10 mouse cellular contexts compared by ENCODE assay signal in the genomic region with DNA sequence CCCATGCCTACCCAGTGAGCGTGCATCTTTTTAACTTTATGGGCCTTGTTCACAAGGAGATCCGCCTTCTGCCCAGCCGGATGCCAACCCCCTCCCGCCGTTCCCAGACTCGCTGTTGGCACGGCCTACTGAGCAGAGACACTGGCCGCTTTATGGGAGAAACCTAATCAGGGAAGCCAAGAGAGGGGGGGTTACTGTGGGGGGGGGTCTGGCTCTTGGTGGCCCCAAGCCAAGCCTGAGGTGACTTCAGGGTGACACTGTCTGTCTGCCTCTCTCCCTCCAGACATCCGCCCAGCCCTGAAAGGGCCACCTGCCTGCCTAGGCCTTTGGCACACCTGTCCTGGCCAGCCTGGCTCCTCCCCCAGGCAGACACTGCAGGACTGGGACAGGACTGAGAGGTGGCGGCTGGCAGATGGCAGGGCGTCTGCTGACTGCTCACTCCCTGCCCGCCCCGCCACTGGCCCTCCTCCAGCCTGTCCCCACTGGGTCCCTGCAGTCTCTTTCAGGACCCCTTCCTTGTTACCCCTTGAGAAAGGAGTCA. TPM values are rescaled to one million over a fixed set of nuclear protein-coding genes. Genes with fewer than 3 reads are reported as not detected.
DNase-seq lines count a peak whose midpoint lies in the region; ATAC-seq lines count a peak whose summit lies in the region.
"Had no signal": no experiment of that assay in that cellular context is flagged by ENCODE, and none has a peak within 500 bp of the region (broad histone marks: within the 10 kb centered on the region; RNA-seq: fewer than 3 reads in every experiment).

No protein-coding gene starts in this region.

- H3K4me2 ChIP-seq in forebrain, embryonic 12.5 days = no peak overlapping the region
- no peak overlapping the region for H3K4me2 ChIP-seq in forebrain, embryonic 11.5 days (ENCODE audit: low read depth, low read length, severe bottlenecking)
- H3K4me2 ChIP-seq in intestine, embryonic 14.5 days (ENCODE audit: low read length) = no peak overlapping the region

- no peaks in the 10 kb centered on the region for H3K27me3 ChIP-seq in forebrain, embryonic 12.5 days
- H3K27me3 ChIP-seq in forebrain, embryonic 11.5 days (ENCODE audit: control insufficient read depth, insufficient read depth, low read length) = no peaks in the 10 kb centered on the region
- no peaks in the 10 kb centered on the region for H3K27me3 ChIP-seq in intestine, embryonic 14.5 days (replicated peaks; ENCODE audit: control insufficient read depth, insufficient read depth, low read length)

- intact Hi-C loops in left cerebral cortex, postnatal 4 days (cut with DNase I) = loop anchor here (10.0 kb wide), 1 partner anchor 438 kb away; no protein-coding TSS in a partner anchor

- 86% methylated on average over 13 of the region's 13 CpGs for WGBS in forebrain, embryonic 12.5 days
- 93% methylated on average over 12 of the region's 13 CpGs for WGBS in forebrain, embryonic 11.5 days
- WGBS in intestine, embryonic 14.5 days = 89% methylated on average over 13 of the region's 13 CpGs

- H3K36me3 ChIP-seq in forebrain, embryonic 12.5 days (replicated peaks) = peaks cover 67% of the 10 kb centered on the region
- H3K36me3 ChIP-seq in forebrain, embryonic 11.5 days (ENCODE audit: control insufficient read depth, insufficient read depth, low read length) = no peaks in the 10 kb centered on the region; the same call in 1 of the 2 replicates
- peaks cover 75% of the 10 kb centered on the region for H3K36me3 ChIP-seq in intestine, embryonic 14.5 days (ENCODE audit: control insufficient read depth, insufficient read depth, low read length)

- ATAC-seq in forebrain, embryonic 12.5 days (ENCODE audit: low FRiP score) = 0 out of 2 replicates have a peak, but pooled peaks have one; percentile 20
- no peak for ATAC-seq in forebrain, embryonic 11.5 days (replicated peaks; ENCODE audit: low FRiP score)
- 0 out of 2 replicates have a peak, but pooled peaks have one; percentile 16 for ATAC-seq in intestine, embryonic 14.5 days (replicated peaks; ENCODE audit: low FRiP score, low TSS enrichment, low read depth)
- no peak for ATAC-seq in megakaryocyte, adult 5-6 weeks (ENCODE audit: poor library complexity, severe bottlenecking)

- no peak overlapping the region for H3K9ac ChIP-seq in forebrain, embryonic 12.5 days
- no peak overlapping the region for H3K9ac ChIP-seq in forebrain, embryonic 11.5 days (ENCODE audit: low read length)
- no peak overlapping the region for H3K9ac ChIP-seq in intestine, embryonic 14.5 days (ENCODE audit: low read length)

- no peak overlapping the region for H3K4me3 ChIP-seq in forebrain, embryonic 12.5 days (replicated peaks)
- no peak overlapping the region for H3K4me3 ChIP-seq in forebrain, embryonic 11.5 days (ENCODE audit: low read depth, low read length)
- no peak overlapping the region for H3K4me3 ChIP-seq in intestine, embryonic 14.5 days (ENCODE audit: low read depth, low read length)
- H3K4me3 ChIP-seq: megakaryocyte, embryonic 14.5 days had no signal

- no peak for DNase-seq in forebrain, embryonic 11.5 days (ENCODE audit: low spot score)
- peak; percentile 74 for DNase-seq in urinary bladder, postnatal 14 days (ENCODE audit: low spot score)
- DNase-seq in urinary bladder, postnatal 25 days (ENCODE audit: low spot score) = no peak
- no peak for DNase-seq in intestine, embryonic 14.5 days (ENCODE audit: low spot score)
- peak; percentile 92 for DNase-seq in left cerebral cortex, postnatal 4 days
- no peak for DNase-seq in adipocyte (ENCODE audit: low spot score)

- H3K4me1 ChIP-seq in forebrain, embryonic 12.5 days = 0 out of 2 replicates have a peak, but pooled peaks cover 3% of the 10 kb centered on the region
- H3K4me1 ChIP-seq in forebrain, embryonic 11.5 days (replicated peaks; ENCODE audit: control insufficient read depth, insufficient read depth, low read length) = no peaks in the 10 kb centered on the region
- no peaks in the 10 kb centered on the region; the same call in 1 of the 2 replicates for H3K4me1 ChIP-seq in intestine, embryonic 14.5 days (replicated peaks; ENCODE audit: control insufficient read depth, insufficient read depth, low read length)

- no peak overlapping the region for H3K27ac ChIP-seq in forebrain, embryonic 12.5 days
- H3K27ac ChIP-seq in forebrain, embryonic 11.5 days (ENCODE audit: low read depth, low read length) = no peak overlapping the region
- no peak overlapping the region for H3K27ac ChIP-seq in intestine, embryonic 14.5 days (ENCODE audit: low read depth)

- H3K9me3 ChIP-seq in forebrain, embryonic 12.5 days = no peaks in the 10 kb centered on the region
- no peaks in the 10 kb centered on the region for H3K9me3 ChIP-seq in forebrain, embryonic 11.5 days (ENCODE audit: control insufficient read depth, low read length)
- no peaks in the 10 kb centered on the region for H3K9me3 ChIP-seq in intestine, embryonic 14.5 days (ENCODE audit: control insufficient read depth, low read length)
- H3K9me3 ChIP-seq: megakaryocyte, embryonic 14.5 days had no signal

RNA-seq across cellular contexts. Expression of gene Ppara, which starts 32.3 kb away (rescaled TPM):
- polyA plus RNA-seq in forebrain, embryonic 12.5 days (2016; fragmentation: Nextera tagmentation; extraction: Ambion mirVana) = 0.53 and 0.74 TPM in 2 replicates
- polyA plus RNA-seq in forebrain, embryonic 11.5 days (2014; fragmentation: Nextera tagmentation; extraction: Ambion mirVana) = 0.31 and 0.51 TPM in 2 replicates
- polyA plus RNA-seq in intestine, embryonic 14.5 days (2014; fragmentation: Nextera tagmentation; extraction: Ambion mirVana) = 6.0 and 7.6 TPM in 2 replicates
- total RNA-seq in left cerebral cortex, postnatal 4 days (2021) = 1 to 10 TPM; 1.0 to 1.8 TPM
- total RNA-seq in megakaryocyte, adult 5-6 weeks (2015) = not detected in 2 replicates
- total RNA-seq in megakaryocyte, adult 5-6 weeks (2017) = not detected in 2 replicates
- total RNA-seq: hematopoietic stem cell, adult 5-6 weeks had no signal

Comparison
In these comparisons a context has a peak if more than half of its experiments do, and no peak if none do; other contexts are left out.
1. ATAC-seq: peak in forebrain, embryonic 12.5 days (single experiment) and intestine, embryonic 14.5 days (single experiment); none in forebrain, embryonic 11.5 days (single experiment) and megakaryocyte, adult 5-6 weeks (single experiment).
2. DNase-seq: peak in urinary bladder, postnatal 14 days (single experiment) and left cerebral cortex, postnatal 4 days (single experiment); none in forebrain, embryonic 11.5 days (single experiment), urinary bladder, postnatal 25 days (single experiment), intestine, embryonic 14.5 days (single experiment) and adipocyte (single experiment).